Mouse (Mus musculus) heart, embryonic 13.5 days (tissue): ENCODE data around the gene Myo5c. TPM values are rescaled to one million over a fixed set of nuclear protein-coding genes. Genes with fewer than 3 reads are reported as not detected.

Experiments
- ATAC-seq: fragments of 200-750 bp; cut with Nextera tagmentation; 2 replicates; pipeline ENCODE4 v1.8.0; 2017; ENCODE audit warnings: moderate TSS enrichment; ENCODE audit not compliant: insufficient number of reproducible peaks, low FRiP score, low TSS enrichment; ENCODE audit errors: extremely low read depth
- H3K27ac ChIP-seq: fragments of 300-500 bp; sonication (generic); replicated peaks from 2 replicates; pipeline ENCODE4 v1.5.1; 2015; ENCODE audit warnings: moderate library complexity, mild to moderate bottlenecking, inconsistent platforms
- H3K27me3 ChIP-seq: fragments of 300-500 bp; sonication (generic); replicated peaks from 2 replicates; pipeline ENCODE4 v1.6.1; 2015; ENCODE audit warnings: mild to moderate bottlenecking, inconsistent platforms
- H3K36me3 ChIP-seq: fragments of 300-500 bp; sonication (generic); 2 replicates; pipeline ENCODE4 v1.6.1; 2015; ENCODE audit warnings: mild to moderate bottlenecking, inconsistent platforms
- H3K4me1 ChIP-seq: fragments of 300-500 bp; sonication (generic); 2 replicates; pipeline ENCODE4 v1.6.1; 2015; ENCODE audit warnings: inconsistent platforms
- H3K4me2 ChIP-seq: fragments of 300-500 bp; sonication (generic); 2 replicates; pipeline ENCODE4 v1.6.1; 2015; ENCODE audit warnings: inconsistent platforms, mild to moderate bottlenecking, moderate library complexity
- H3K4me3 ChIP-seq: fragments of 300-500 bp; sonication (generic); 2 replicates; pipeline ENCODE4 v1.5.1; 2015; ENCODE audit warnings: moderate library complexity, mild to moderate bottlenecking, inconsistent platforms
- H3K9ac ChIP-seq: fragments of 300-500 bp; sonication (generic); 2 replicates; pipeline ENCODE4 v1.6.1; 2015; ENCODE audit warnings: inconsistent platforms, mild to moderate bottlenecking, moderate library complexity
- H3K9me3 ChIP-seq: fragments of 300-500 bp; sonication (generic); 2 replicates; pipeline ENCODE4 v1.6.1; 2016; ENCODE audit warnings: inconsistent platforms
- WGBS: fragments of 180-500 bp; shearing (Covaris S2); methylation state at CpG from one replicate; pipeline ENCODE4 v1.1.7; 2015; ENCODE audit warnings: mixed read lengths; 5-methylcytosine and 5-hydroxymethylcytosine counted together
- polyA plus RNA-seq: library from polyadenylated mRNA; unstranded; fragments of >200 nt; fragmentation: Nextera tagmentation; extraction: Ambion mirVana; gene quantifications from 2 replicates; pipeline ENCODE4 v1.2.1, GENCODE M21; 2015

Myo5c gene
- polyA plus RNA-seq, 1 experiment from 2014 or later: 2.1 TPM

DNA sequence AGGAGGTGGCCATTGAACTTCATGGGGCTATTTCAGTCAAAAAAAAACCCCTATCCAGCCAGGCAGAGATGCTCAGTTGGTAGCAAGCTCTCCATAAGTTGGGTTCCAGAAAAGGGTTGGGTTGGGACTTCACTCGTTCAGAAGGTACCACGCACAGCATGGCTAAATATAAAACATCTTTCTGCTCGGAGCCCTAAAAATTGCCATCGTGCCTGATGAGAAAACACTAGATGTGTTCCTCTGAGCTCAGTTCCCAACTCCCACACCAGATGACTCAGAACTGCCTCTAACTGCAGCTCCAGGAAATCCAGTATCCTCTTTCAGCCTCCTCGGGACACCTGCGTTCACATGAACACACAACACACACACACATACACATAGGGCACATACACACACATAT, 106.2 kb downstream of the Myo5c start:
- H3K9ac ChIP-seq: no peak overlapping the region
- peaks cover 93% of the 10 kb centered on the region for H3K36me3 ChIP-seq
- no peaks in the 10 kb centered on the region for H3K9me3 ChIP-seq
- no peak overlapping the region for H3K4me3 ChIP-seq
- ATAC-seq: no peak
- H3K4me1 ChIP-seq: no peaks in the 10 kb centered on the region
- WGBS: 86% methylated on average over 6 of the region's 6 CpGs
- no peaks in the 10 kb centered on the region for H3K27me3 ChIP-seq
- H3K4me2 ChIP-seq: no peak overlapping the region
- no peak overlapping the region for H3K27ac ChIP-seq

- WGBS: 84% methylated on average over 4 of the region's 4 CpGs
- Histone ChIP-seq H3K9ac (no peak overlapping the region), H3K36me3 (peaks cover 94% of the 10 kb centered on the region)
Measured at GRCm38 (mm10) chr9:75342433-75342832, 110.6 kb downstream of the Myo5c start.

DNA sequence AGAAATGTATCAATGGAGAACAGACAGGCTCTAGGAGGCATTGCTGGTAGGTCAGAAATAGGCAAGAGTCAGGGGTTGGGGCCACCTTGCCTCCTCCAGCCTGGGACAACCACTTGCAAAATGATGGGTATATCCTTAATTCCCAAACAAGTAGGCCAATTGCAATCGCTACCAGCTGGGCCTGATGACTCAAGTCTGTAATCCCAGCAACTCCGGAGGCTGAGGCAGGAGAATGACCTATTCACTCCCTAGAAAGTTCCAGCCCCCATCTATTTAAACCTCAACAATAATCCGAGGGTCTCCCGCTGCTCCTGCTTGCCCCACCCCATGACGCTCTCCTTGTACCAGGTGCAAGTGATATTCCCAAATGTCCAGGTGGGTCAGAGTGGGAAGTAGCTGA, 115.6 kb downstream of the Myo5c start, which contains the start of gene Bcl2l10:
Bcl2l10 (plus strand) TSS at position 301 of the 400 bp plus-strand sequence.
- Histone ChIP-seq H3K27me3 (no peaks in the 10 kb centered on the region), H3K4me1 (peaks cover 15% of the 10 kb centered on the region), H3K9me3 (no peaks in the 10 kb centered on the region), H3K4me3 (no peak within 1 kb of the TSS), H3K27ac (no peak within 1 kb of the TSS), H3K4me2 (no peak within 1 kb of the TSS), H3K36me3 (peaks cover 55% of the 10 kb centered on the region), H3K9ac (no peak within 1 kb of the TSS)
- 81% methylated on average over 5 of the region's 5 CpGs for WGBS
- no peak for ATAC-seq

More at GRCm38 (mm10) chr9:75342433-75342832, 110.6 kb downstream of the Myo5c start:
- no peaks in the 10 kb centered on the region for H3K9me3 ChIP-seq
- no peak overlapping the region for H3K27ac ChIP-seq
- ATAC-seq: no peak
- H3K4me2 ChIP-seq: no peak overlapping the region
- no peaks in the 10 kb centered on the region for H3K4me1 ChIP-seq
- H3K4me3 ChIP-seq: no peak overlapping the region
- no peaks in the 10 kb centered on the region for H3K27me3 ChIP-seq

GRCm38 (mm10) chr9:75348066-75348465, 116.2 kb downstream of the Myo5c start:
- Histone ChIP-seq H3K9me3 (no peaks in the 10 kb centered on the region), H3K9ac (no peak overlapping the region), H3K27ac (no peak overlapping the region), H3K36me3 (peaks cover 49% of the 10 kb centered on the region), H3K4me2 (no peak overlapping the region), H3K4me3 (no peak overlapping the region), H3K4me1 (peaks cover 15% of the 10 kb centered on the region), H3K27me3 (no peaks in the 10 kb centered on the region)
- 83% methylated on average over 17 of the region's 17 CpGs for WGBS
- ATAC-seq: no peak

GRCm38 (mm10) chr9:75348641-75349040, 116.8 kb downstream of the Myo5c start:
- Histone ChIP-seq H3K4me3 (no peak overlapping the region), H3K27ac (no peak overlapping the region), H3K4me2 (no peak overlapping the region), H3K9me3 (no peaks in the 10 kb centered on the region), H3K27me3 (no peaks in the 10 kb centered on the region), H3K36me3 (peaks cover 43% of the 10 kb centered on the region), H3K9ac (no peak overlapping the region), H3K4me1 (peaks cover 15% of the 10 kb centered on the region)
- WGBS: 68% methylated on average over 3 of the region's 3 CpGs
- ATAC-seq: no peak

DNA sequence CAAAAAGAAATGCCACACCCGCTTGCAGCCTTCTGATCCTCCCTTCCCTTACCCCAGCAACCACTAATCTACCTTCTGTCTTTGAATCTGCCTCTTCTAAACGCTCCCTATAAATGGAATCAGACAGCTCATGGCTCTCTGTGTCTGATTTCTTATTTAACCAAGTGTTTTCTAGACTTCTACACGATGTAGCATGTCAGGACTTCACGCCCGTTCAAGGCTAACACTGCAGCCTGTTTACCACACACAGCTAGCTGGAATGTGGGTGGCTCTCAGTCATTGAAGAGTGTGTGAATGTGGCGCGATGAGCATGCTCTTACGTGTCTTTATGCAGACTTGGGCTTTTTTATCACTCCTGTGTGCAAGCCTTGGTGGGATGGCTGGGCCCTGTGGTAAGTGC, 121.3 kb downstream of the Myo5c start:
- H3K4me1 ChIP-seq: peaks cover 15% of the 10 kb centered on the region
- H3K9me3 ChIP-seq: no peaks in the 10 kb centered on the region
- no peak overlapping the region for H3K4me3 ChIP-seq
- no peaks in the 10 kb centered on the region for H3K27me3 ChIP-seq
- WGBS: 67% methylated on average over 8 of the region's 8 CpGs
- H3K4me2 ChIP-seq: no peak overlapping the region
- ATAC-seq: no peak
- no peak overlapping the region for H3K27ac ChIP-seq
- H3K36me3 ChIP-seq: 0 out of 2 replicates have a peak, but pooled peaks cover 1% of the 10 kb centered on the region
- no peak overlapping the region for H3K9ac ChIP-seq

Other genes starting within 250 kb of the Myo5c start
- gene Arpp19, start 194.4 kb upstream of the Myo5c start, polyA plus RNA-seq: 205 and 219 TPM in 2 replicates
- gene Myo5a, start 161.0 kb upstream of the Myo5c start, polyA plus RNA-seq: 6.7 and 8.2 TPM in 2 replicates
- 47.6 and 55.3 TPM in 2 replicates for gene Gnb5, start 74.3 kb downstream of the Myo5c start, polyA plus RNA-seq
- gene Bcl2l10, start 115.7 kb downstream of the Myo5c start, polyA plus RNA-seq: not detected in 2 replicates
- 47.2 and 49.8 TPM in 2 replicates for gene Mapk6, start 178.0 kb downstream of the Myo5c start, polyA plus RNA-seq
- gene Leo1, start 209.5 kb downstream of the Myo5c start, polyA plus RNA-seq: 27.9 and 30.0 TPM in 2 replicates